Mouse (Mus musculus) megakaryocyte, embryonic 14.5 days (primary cell): Measurements from ENCODE around the gene Hoxa3.

ENCODE experiments used
- FLI1 ChIP-seq: IDR thresholded peaks from 2 replicates; pipeline ENCODE4 v1.6.1; 2012; ENCODE audit warnings: low read length, inconsistent platforms, mixed read lengths
- GATA1 ChIP-seq: IDR thresholded peaks from 3 replicates; pipeline ENCODE4 v1.6.1; 2012; ENCODE audit warnings: mixed read lengths, low read length, inconsistent platforms, borderline replicate concordance

DNA sequence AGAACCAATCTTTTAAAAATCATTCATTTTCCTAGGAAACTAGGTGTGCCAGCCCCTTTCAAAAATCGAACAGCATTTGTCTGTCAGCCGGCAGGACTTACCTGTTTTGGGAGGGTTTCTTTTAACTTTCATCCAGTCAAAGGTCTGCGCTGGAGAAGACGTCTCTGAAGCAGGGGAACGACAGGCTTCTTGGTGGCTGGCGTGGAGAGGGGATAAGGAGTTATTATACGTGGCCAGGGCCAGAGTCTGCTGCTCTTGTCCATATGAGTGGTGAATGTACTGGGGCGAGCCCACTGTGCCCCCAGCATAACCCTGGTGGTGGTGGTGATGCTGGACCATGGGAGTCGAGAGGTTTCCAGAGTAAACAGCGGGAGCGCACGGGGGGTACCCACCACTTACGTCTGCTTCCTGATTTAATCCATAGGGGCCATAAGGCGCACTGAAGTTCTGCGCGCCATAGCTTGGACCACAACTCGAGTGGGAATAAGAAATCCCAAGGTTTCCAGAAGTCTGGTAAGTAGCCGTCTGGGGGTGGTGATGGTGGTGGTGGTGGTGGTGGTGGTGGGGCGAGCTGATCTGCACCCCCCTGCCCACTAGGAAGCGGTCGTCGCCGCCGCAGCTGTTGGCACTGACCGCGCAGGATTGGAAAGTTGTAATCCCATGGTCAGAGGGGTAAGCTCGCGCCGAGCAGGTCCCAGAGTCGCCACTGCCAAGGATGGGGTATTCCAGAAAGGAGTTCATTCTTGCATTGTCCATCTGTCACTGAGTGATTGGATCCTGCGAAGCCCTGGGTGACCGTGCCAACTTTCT is 55.5 kb downstream of the Hoxa3 start:
- TF ChIP-seq GATA1 (no peak), FLI1 (no peak)
